Mouse (Mus musculus) adipocyte (in vitro differentiated cells): ENCODE measurements at regions not wholly inside any gene's neighbourhood (a gene's known extent, or its start where the extent isn't known, plus 50 kb on each side); places are given as distances from the start of the nearest gene placed in this dataset.

Experiments used
- DNase-seq: peaks from one replicate; pipeline ENCODE4 v3.0.0-alpha.2; 2016; ENCODE audit warnings: low spot score

DNA sequence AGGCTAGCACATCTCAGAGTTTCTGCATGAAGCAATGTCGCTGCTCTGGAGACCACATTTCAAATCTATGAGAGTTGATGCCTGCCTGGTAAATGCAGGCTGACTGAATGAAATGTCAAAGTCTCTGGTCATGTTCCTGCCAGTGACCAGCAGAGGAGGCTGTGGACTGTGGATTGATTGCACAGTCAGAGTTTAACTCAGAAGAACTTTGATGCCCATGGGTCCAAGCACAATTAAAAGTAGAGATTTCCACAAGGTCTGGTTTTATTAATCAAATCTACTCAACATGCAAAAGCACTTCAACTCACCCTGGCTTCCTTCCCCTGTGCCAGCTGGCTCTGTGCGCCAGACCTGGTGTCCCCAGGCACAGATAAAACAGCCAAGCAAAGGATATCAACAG lies 81.3 kb downstream of the Hsd17b3 start:
- DNase-seq: peak; percentile 21

DNA sequence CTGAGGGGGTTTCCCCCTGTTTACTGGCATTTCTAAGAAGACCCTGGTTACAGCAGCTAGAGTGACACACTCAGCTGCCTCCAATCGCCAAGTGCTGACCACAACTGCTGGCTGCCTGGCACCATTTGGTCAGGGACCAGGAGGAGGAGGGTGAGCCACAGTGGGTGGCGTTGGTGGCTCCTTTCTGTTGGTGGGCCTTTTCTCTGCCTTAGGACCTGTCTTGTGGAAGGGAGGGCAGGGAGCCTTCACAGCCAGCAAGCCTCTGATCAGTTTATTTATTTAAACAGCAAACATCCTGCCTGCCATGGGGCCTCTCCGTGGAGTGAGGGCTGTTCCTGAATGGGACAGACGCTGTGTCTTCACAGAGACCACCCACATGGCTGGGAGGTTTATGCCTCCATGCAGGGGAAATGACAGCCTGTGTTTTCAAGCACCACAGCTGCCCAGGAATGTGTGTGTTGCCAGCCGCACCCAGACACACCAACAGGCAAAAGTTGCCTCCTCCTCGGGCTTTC lies 86.0 kb downstream of the Hsd17b3 start:
- DNase-seq: no peak

DNA sequence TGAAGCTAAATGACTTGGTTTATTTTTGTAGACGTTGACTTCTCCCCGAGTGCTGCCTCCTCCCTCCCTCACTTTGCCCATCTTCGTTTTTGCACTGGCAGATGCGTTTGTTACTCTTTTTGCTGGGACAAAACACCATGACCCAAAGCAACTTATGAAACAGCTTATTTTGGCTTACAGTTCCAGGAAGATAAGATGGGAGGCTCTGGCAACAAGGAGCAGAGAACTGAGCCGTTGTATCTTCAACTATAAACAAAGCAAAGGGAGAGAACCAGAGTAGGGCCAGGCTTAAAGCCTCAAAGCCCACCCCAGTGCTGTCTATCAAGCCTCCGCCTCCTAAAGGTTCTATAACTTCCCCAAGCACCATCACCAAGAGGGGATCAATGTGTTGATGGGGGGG lies 88.7 kb downstream of the Hsd17b3 start:
- DNase-seq: peak; percentile 32

DNA sequence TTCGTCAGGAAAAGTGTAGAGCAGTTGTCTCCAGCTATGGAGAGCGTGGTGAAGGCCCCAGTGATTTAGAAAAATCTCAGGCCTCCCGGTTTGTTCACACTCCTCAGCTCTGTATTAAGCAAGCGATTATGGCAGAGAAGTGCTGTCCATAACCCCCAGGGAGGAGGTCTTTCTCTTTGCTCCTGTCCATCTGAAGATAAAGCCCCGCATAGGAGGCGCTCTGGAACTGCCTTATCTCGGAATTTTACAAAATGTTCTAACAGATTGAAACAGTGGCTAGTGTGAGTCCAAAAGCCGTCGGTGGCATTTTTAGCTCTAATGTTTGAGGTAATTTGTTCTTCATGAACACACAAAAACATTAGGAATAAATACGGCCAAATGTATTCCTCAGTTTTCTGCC lies 90.4 kb downstream of the Hsd17b3 start:
- DNase-seq: no peak

DNA sequence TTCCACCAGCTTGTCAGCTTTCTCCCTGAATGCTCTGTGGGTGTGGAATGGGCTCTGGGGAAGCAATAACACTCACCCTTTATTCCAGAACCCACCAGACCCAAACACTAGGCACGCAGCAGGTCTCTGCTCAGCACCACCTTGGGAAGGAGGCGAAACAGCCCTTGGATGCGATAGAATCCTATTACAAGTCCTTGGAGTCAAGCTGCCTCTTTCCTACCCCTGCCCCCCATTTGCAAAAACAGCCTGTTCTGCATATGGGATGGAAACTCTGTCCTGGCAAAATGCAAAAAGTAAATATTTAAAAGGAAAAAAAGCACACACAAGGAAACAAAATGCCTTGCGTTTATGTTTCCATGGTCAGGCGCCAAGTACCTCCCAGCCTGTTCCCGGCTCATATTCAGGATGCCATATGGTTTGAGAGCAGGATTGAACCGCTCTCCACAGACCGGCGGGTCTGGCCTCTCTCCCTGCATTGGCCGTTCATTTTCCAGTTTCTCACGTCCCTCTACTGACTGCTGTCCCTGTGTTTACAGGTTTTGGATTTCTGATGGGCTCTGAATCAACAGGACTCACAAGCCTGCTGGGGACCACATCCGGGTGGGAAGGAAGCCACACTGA lies 95.1 kb downstream of the Hsd17b3 start:
- no peak for DNase-seq

DNA sequence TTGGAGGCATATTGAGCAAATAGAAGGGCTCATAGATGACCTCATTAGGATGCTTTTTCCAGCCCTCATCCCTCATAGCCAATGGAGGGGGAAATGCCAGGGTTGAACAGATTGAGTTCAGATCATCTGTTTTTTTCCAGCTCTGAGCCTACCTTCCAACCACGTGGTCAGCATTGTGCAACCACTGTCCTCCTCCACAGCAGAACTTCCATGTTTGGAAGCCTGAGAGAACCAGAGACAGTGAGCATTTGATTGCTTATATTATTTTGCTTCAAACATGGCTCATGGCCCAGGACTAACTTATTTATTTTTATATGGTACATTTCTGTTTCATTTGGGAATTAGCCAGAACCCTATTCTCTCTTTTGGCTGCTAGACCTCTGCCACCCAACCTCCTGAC lies 96.0 kb downstream of the Hsd17b3 start:
- DNase-seq: peak; percentile 20

DNA sequence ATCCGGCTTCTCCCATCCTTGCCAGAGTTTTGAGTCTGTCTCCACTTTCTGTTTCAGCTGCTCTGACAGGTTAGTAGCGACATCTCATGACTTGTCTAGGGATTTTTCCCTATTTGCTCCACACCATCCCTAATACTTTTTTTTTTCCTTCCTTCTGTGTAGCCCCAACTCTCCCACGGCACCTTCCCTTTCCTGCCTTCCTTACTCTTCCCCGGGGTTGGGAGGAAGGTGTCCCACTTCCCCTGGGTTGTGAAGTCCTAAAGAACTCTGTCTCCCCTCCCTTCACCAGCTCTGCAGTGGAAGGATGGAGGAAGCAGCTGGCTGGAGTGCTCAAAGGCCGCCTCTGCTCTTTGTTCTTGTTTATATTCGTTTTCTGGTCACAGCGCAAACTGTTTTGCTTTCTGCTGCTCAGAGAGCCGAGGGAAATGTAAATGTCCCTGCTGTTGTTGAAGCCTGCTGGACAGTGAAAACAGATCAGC lies 98.5 kb downstream of the Hsd17b3 start:
- DNase-seq: peak; percentile 42

DNA sequence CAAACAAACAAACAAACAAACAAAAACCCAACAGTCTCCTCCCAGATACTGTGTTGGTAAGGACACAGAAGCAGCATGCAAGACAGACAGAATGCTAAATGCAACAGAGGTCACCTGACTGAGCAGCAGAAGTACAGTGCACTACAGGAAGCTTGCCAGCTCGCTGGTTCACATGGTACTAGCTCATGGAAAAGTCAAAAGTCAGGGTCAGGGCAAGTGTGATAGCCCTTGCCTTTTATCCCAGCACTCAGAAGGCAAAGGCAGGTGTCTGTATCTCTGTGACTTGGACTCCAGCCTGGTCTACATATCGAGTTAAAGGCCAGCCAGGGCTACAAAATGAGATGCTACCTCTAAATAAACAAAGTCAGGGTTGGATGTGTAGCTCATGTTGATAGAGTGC lies 99.3 kb downstream of the Hsd17b3 start:
- no peak for DNase-seq

DNA sequence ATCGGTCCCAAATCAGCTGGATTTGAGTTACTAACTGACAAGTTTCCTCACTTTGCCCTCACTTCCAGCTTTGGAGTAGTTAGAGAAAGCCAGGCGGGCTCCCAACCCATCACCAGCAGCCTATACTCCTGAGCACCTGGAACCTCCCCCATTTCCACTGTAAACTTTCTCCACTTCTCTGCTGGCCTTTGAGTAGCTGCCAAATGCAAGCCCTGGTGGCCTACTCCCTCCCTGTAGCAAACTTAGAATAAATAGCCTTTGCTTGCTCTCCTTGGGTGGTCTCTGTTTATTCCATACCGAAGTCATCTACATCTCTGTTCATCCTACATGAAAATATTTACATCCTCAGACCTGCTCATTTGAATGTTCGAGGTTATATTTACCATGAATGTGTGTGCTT lies 100.8 kb downstream of the Hsd17b3 start:
- DNase-seq: no peak

DNA sequence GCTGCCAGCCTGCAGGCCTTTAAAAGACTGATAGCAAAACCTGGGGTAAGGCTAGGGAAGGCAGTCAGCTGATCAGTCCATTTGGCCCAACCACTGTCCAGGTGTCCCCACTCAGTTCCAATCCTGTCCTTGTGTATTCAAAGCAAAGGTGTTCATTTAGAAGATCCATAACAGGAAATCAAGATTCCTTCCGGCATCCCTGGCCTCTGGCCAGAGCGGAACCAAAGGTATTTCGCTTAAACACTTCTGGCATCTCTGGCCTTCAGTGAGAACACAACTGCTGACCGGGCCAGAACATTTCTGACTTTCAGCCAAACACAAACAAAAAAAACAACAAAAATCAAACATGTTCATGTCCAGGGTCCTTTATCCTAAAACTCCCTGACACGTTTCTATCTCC lies 102.3 kb downstream of the Hsd17b3 start:
- no peak for DNase-seq

DNA sequence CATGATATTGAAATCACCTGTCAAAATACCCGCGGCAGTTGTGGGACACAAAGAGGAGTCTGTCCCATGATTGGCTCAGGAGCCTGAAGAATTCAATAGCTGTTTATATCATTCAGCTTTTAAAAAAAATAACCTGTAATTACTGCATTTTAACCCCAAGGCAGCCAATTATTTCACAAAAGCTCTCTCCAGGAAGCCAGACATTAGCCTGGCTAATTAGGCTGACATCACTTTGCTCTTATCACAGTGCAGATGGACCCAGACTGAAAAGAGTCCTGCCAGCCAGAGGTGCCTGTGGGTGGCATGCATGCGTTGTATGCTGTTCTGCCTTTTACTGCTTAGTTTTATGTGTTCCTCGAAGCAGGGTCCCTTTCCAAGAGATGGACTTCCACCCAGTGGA lies 103.4 kb downstream of the Hsd17b3 start:
- DNase-seq: no peak

DNA sequence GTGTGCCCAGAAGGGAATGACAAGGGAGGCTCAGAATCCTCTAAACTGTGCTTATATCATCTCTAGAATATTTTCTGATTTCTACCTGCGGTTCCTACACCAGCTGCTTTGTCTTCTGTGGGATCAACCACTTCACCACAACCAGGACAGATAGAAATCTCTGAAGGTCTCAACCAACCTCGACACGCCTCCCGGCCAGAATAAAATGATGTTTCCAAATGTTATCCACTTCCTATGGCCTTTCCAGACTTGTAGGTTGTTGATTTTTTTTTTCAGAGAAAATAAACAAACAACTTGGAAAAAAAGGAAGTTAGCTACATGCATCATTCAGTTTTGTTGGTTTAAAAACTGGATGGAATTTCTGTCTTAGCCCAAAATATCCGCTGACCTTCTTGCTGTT lies 103.9 kb downstream of the Hsd17b3 start:
- no peak for DNase-seq

DNA sequence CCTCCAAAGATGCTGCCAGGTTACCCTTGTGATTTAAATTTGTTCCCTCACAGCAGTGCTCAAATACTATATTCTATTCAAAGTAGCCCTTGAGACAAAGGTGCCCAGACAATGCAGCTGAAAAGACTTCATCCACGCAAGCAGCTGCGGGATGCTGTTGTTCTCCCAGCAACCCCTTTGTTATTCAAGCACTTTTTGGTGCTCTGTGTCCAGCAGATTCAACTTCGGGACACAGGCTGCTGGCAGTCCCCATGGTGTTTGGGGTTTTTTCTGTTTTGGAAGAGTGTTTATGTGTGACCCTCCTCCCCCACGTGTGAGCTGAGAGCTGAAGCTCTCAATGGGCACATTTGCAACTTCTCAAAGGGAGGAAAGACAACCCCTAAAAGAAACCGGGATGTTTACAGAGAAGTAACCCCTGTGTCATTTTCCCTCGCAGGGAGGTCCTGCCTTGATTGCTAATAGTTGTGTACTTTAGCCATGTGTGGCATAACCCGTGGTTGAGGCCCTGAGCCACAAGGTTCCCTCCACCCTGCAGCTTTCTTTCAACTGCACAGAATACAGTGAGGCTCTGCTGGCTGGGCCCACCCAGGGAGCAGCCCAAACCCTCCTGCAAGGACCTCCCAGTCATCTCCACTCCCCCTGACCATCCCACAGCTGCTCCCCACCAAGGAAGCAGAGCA lies 108.9 kb downstream of the Hsd17b3 start:
- no peak for DNase-seq

DNA sequence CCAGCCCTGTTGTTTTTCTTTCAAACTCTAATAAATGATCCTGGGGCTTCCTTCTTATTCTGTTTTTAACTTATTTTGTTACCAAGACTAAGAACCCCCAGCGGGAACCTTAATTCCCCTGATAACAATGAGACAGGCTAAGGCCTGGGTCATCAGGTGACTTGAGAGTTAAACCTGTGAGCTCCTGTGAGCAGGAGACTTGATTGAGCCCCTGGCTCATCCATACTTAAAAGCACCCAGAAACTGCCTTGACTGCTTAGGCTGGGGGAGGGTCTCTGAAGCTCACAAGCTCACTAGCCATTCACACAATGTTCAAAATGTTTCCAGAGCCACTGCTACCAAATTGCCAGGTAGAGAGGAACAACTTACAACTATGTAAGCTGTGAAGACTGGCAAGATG lies 109.4 kb downstream of the Hsd17b3 start:
- DNase-seq: no peak

DNA sequence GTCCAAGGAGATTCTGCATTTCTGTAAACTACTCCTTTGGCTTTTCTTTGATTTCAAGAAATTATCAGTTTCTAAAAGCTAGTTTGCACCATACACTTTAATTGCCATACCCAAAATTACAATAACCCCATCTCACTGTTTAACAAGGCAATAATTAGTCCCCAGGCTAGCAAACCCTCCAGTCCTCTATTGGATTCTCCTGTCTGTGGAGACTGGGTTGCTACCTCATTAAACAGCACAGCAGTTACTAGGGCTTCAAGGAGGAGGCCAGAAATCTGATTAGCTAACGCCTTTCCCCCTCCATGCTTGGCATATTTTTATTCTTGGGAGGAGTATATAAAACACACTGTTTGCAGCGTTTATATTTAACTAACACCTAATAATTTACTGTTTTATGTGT lies 119.1 kb downstream of the Hsd17b3 start:
- DNase-seq: no peak

DNA sequence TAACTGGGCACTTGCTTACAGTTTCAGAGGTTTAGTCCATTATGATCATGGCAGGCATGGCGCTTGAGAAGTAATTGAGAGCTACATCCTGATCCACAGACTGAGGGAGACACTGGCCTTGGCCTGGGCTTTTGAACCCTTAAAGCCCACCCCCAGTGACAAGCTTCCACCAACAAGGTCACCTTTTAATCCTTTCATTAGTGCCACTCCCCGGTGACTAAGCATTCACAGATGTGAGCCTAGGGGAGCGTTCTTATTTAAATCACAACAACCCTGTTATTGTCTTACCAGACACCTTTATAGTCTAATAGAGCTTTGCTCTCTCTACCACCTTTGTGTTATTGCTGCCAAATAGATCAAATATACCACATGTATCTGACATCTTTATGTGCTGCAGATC lies 120.4 kb downstream of the Hsd17b3 start:
- DNase-seq: no peak

DNA sequence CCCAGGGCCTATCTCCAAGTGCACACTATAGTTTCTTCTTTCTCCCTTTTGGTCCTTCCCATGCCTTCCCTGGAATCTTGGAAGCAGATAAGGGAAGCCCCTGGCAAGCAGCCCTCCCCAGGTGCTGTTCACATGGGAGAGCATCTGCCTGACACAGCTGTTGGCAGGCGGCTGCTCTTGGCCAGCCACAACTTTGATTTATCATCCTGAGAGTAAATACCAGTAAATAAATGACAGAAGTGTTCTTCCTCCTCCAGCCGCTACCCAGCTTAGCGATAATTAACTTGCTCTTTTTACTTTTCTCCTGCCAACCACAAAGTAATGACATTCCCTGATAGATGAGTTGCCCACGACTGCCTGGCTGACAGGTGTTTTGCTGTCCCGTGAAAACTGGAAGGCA lies 131.9 kb downstream of the Hsd17b3 start:
- DNase-seq: no peak

DNA sequence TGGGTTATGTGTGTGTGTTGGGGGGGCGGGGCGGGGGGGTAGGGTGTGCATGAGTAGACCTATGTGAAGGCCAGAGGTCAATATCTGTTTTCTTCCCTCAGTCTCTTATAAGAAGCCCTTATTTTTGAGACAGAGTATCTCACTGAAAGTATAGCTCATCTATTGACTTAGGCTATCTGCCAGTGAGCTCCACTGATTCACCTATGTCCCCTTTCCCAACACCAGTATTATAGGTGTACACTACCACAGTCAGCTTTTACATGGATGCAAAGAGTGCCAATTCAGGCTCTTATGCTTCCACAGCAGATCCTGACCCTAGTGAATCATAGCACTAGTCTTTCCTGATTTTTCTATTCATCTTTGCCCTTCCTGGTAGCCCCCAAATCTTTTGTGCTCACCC lies 134.7 kb downstream of the Hsd17b3 start:
- DNase-seq: no peak

DNA sequence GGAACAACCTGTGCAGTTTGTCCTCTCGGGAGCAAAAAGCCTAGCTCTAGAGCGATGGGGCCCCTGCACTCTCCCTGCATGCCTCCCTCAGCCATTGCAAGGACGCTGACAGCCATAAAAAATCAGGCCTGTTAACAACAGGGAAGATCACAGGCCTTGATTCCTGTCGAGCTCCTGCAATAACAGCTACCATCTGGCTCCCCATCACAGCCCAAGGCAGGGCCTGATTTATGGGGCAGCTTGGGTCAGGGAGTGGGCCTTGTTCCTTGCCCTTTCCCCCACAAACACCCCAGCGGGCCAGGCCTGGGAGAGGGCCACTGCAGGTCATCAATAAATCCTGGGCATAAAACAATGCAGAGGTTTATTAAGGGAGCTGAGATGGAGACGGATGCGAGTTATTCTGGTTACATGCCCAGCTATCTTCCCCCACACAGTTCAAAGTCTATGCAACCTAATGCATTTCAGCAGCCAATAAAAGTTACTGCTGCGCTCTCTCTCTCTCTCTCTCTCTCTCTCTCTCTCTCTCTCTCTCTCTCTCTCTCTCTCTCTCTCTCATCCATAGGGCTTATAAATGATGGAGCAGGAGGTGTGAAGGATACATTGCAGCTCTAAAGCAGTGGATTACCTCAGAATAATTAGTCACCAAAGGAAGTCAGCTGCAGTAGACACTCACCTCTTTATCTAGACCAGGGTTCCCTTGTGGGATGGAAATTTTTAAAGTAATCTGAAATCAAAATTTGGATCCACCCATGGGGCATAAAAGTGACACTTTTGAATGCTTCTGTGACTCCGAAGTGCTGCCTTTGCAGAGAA lies 136.9 kb downstream of the Hsd17b3 start:
- no peak for DNase-seq

DNA sequence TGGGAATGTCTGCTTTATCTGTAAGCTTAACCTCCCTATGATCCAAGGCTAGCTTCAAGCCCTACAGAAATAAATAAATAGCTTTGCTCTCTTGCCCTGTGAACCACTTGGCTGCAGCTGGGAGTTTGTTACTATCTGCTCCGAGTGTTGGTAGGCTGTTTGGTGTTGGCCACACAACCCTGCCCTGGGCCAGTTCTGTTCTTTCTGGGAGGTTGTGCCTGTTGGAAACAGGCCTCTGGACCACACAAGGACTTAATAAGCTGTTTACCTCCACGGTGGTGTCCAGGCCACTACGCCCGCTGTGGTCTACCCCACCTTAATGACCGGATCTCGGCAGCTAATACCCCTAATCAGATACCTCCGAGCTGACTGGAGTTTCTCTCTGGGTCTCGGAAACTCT lies 136.1 kb downstream of the Ercc6l2 start:
- peak; percentile 20 for DNase-seq
